ENCODE assay signal across 10 mouse cellular contexts in genomic region chr11:59384441-59384959, GRCm38 (mm10). TPM values are rescaled to one million over a fixed set of nuclear protein-coding genes. Genes with fewer than 3 reads are reported as not detected.
A peak's percentile ranks its signal among the peaks of the same experiment; 100 is the strongest.
DNase-seq lines count a peak whose midpoint lies in the region; ATAC-seq and TF ChIP-seq lines count a peak whose summit lies in the region.
"Had no signal": no experiment of that assay in that cellular context is flagged by ENCODE, and none has a peak within 500 bp of the region (broad histone marks: within the 10 kb centered on the region; RNA-seq: fewer than 3 reads in every experiment).

No protein-coding gene starts in this region.

- peaks cover 4% of the 10 kb centered on the region; the same call in 1 of the 2 replicates for H3K4me1 ChIP-seq in hindbrain, embryonic 11.5 days (replicated peaks; ENCODE audit: control insufficient read depth, insufficient read depth, low read length)
- no peaks in the 10 kb centered on the region for H3K4me1 ChIP-seq in hindbrain, postnatal 0 days (ENCODE audit: insufficient read depth, low read length)
- peaks cover 36% of the 10 kb centered on the region for H3K4me1 ChIP-seq in embryonic facial prominence, embryonic 12.5 days
- no peaks in the 10 kb centered on the region for H3K4me1 ChIP-seq in forebrain, embryonic 13.5 days

- no peak for TF ChIP-seq CTCF in hindbrain, postnatal 0 days (IDR thresholded peaks at IDR 0.05; ENCODE audit: low read depth)

- no peak for ATAC-seq in hindbrain, embryonic 11.5 days (ENCODE audit: low FRiP score)
- ATAC-seq in hindbrain, postnatal 0 days = no peak
- peak; percentile 52 for ATAC-seq in embryonic facial prominence, embryonic 12.5 days (ENCODE audit: insufficient number of reproducible peaks, insufficient read depth, low FRiP score, low TSS enrichment)
- no peak for ATAC-seq in forebrain, embryonic 13.5 days

- no peak overlapping the region for H3K27ac ChIP-seq in hindbrain, embryonic 11.5 days (ENCODE audit: low read depth, low read length)
- no peak overlapping the region for H3K27ac ChIP-seq in hindbrain, postnatal 0 days
- peak overlapping the region; percentile 70 for H3K27ac ChIP-seq in embryonic facial prominence, embryonic 12.5 days
- H3K27ac ChIP-seq in forebrain, embryonic 13.5 days = no peak overlapping the region

- no peak overlapping the region for H3K4me3 ChIP-seq in hindbrain, embryonic 11.5 days (ENCODE audit: low read depth, low read length)
- no peak overlapping the region for H3K4me3 ChIP-seq in hindbrain, postnatal 0 days (ENCODE audit: low read length)
- no peak overlapping the region for H3K4me3 ChIP-seq in embryonic facial prominence, embryonic 12.5 days
- no peak overlapping the region for H3K4me3 ChIP-seq in forebrain, embryonic 13.5 days

- DNase-seq in hindbrain, embryonic 11.5 days (ENCODE audit: low spot score) = peak; percentile 27
- no peak for DNase-seq in hindbrain, postnatal 0 days (ENCODE audit: low spot score)
- peak; percentile 68 to 76 for DNase-seq in kidney, adult 8-10 months
- peak; percentile 65 for DNase-seq in mesoderm, embryonic 11.5 days (ENCODE audit: low read depth, low spot score)
- no peak for DNase-seq in left cerebral cortex, postnatal 36 days (ENCODE audit: low spot score in 2 of 2)
- DNase-seq in spleen, postnatal 10 days (ENCODE audit: low spot score in 2 of 2) = no peak

- 34% methylated on average over 7 of the region's 7 CpGs for WGBS in hindbrain, embryonic 11.5 days
- 47% methylated on average over 7 of the region's 7 CpGs for WGBS in hindbrain, postnatal 0 days
- WGBS in embryonic facial prominence, embryonic 12.5 days = 16% methylated on average over 7 of the region's 7 CpGs
- WGBS in forebrain, embryonic 13.5 days = 66% methylated on average over 7 of the region's 7 CpGs

- H3K36me3 ChIP-seq in hindbrain, embryonic 11.5 days (ENCODE audit: control insufficient read depth, insufficient read depth, low read length) = no peaks in the 10 kb centered on the region
- no peaks in the 10 kb centered on the region for H3K36me3 ChIP-seq in hindbrain, postnatal 0 days (ENCODE audit: insufficient read depth, low read length)
- H3K36me3 ChIP-seq in embryonic facial prominence, embryonic 12.5 days = no peaks in the 10 kb centered on the region
- no peaks in the 10 kb centered on the region for H3K36me3 ChIP-seq in forebrain, embryonic 13.5 days (ENCODE audit: poor library complexity, severe bottlenecking)

- no peak overlapping the region for H3K4me2 ChIP-seq in hindbrain, embryonic 11.5 days (replicated peaks; ENCODE audit: low read depth, low read length)
- no peak overlapping the region for H3K4me2 ChIP-seq in hindbrain, postnatal 0 days (ENCODE audit: low read depth, low read length)
- no peak overlapping the region for H3K4me2 ChIP-seq in embryonic facial prominence, embryonic 12.5 days (replicated peaks)
- no peak overlapping the region for H3K4me2 ChIP-seq in forebrain, embryonic 13.5 days

- no peaks in the 10 kb centered on the region for H3K27me3 ChIP-seq in hindbrain, embryonic 11.5 days (ENCODE audit: control insufficient read depth, insufficient read depth, low read length)
- H3K27me3 ChIP-seq in hindbrain, postnatal 0 days (ENCODE audit: insufficient read depth, low read length) = no peaks in the 10 kb centered on the region
- no peaks in the 10 kb centered on the region for H3K27me3 ChIP-seq in embryonic facial prominence, embryonic 12.5 days
- no peaks in the 10 kb centered on the region for H3K27me3 ChIP-seq in forebrain, embryonic 13.5 days

- H3K9me3 ChIP-seq in hindbrain, embryonic 11.5 days (ENCODE audit: control insufficient read depth, low read length) = no peaks in the 10 kb centered on the region
- H3K9me3 ChIP-seq in hindbrain, postnatal 0 days (ENCODE audit: low read length) = no peaks in the 10 kb centered on the region
- no peaks in the 10 kb centered on the region for H3K9me3 ChIP-seq in embryonic facial prominence, embryonic 12.5 days
- H3K9me3 ChIP-seq in forebrain, embryonic 13.5 days (replicated peaks) = no peaks in the 10 kb centered on the region

- intact Hi-C loops in left cerebral cortex, postnatal 36 days (cut with DNase I) = no loop called here

- H3K9ac ChIP-seq in hindbrain, embryonic 11.5 days (ENCODE audit: low read depth, low read length) = no peak overlapping the region
- H3K9ac ChIP-seq in hindbrain, postnatal 0 days (replicated peaks; ENCODE audit: low read length) = no peak overlapping the region
- peak overlapping the region; percentile 10; the same call in 1 of the 2 replicates for H3K9ac ChIP-seq in embryonic facial prominence, embryonic 12.5 days
- H3K9ac ChIP-seq in forebrain, embryonic 13.5 days = no peak overlapping the region

RNA-seq across cellular contexts. Expression of gene Prss38, which starts 9.0 kb away (rescaled TPM):
- polyA plus RNA-seq in hindbrain, embryonic 11.5 days (2014; fragmentation: Nextera tagmentation; extraction: Ambion mirVana) = not detected in 2 replicates
- total RNA-seq in hindbrain, postnatal 0 days (2014; rRNA removed) = not detected in 2 replicates
- polyA plus RNA-seq in hindbrain, postnatal 0 days (2015; fragmentation: Nextera tagmentation; extraction: Ambion mirVana) = not detected in 2 replicates
- polyA plus RNA-seq in embryonic facial prominence, embryonic 12.5 days (2016; fragmentation: Nextera tagmentation; extraction: Ambion mirVana) = not detected in 2 replicates
- not detected for total RNA-seq in left cerebral cortex, postnatal 36 days (2021)
- not detected in 2 replicates for polyA plus RNA-seq in forebrain, embryonic 13.5 days (2015; fragmentation: Nextera tagmentation; extraction: Ambion mirVana)
- total RNA-seq: heart, postnatal 36 days; MEL had no signal

Comparison
In these comparisons a context has a peak if more than half of its experiments do, and no peak if none do; other contexts are left out.
1. DNase-seq: peak in hindbrain, embryonic 11.5 days (single experiment), kidney, adult 8-10 months (2 of 2) and mesoderm, embryonic 11.5 days (single experiment); none in hindbrain, postnatal 0 days (single experiment), left cerebral cortex, postnatal 36 days (0 of 2) and spleen, postnatal 10 days (0 of 2).